Mouse (Mus musculus): Measurements from ENCODE around the gene Nek1.

The Nek1 gene

GRCm38 (mm10) chr8:60992910-60993638 lies at the start of gene Nek1:
Nek1 (plus strand) TSS chr8:60993195.
- peak; percentile 97 for DNase-seq

- peak in 1 of 2 experiments; percentile 28 for DNase-seq
Measured at GRCm38 (mm10) chr8:60947503-60947902, 45.5 kb upstream of the Nek1 start.

- DNase-seq, result no peak
Measured at GRCm38 (mm10) chr8:60949859-60950258, 43.1 kb upstream of the Nek1 start.

- no peak for DNase-seq
Measured at GRCm38 (mm10) chr8:60951271-60951670, 41.7 kb upstream of the Nek1 start.

GRCm38 (mm10) chr8:60951757-60952156 lies 41.2 kb upstream of the Nek1 start:
- DNase-seq, result no peak

- no peak for DNase-seq
Measured at GRCm38 (mm10) chr8:60952803-60953202, 40.2 kb upstream of the Nek1 start.

GRCm38 (mm10) chr8:60954281-60955014 lies 38.5 kb upstream of the Nek1 start:
- DNase-seq, result peak; percentile 35 to 58

GRCm38 (mm10) chr8:60956847-60957246 lies 36.1 kb upstream of the Nek1 start:
- no peak for DNase-seq

GRCm38 (mm10) chr8:60962763-60963162 lies 30.2 kb upstream of the Nek1 start:
- no peak for DNase-seq

GRCm38 (mm10) chr8:60963931-60964330 lies 29.1 kb upstream of the Nek1 start:
- DNase-seq, result no peak

GRCm38 (mm10) chr8:60964518-60964917 lies 28.5 kb upstream of the Nek1 start:
- no peak for DNase-seq

- DNase-seq, result no peak
Measured at GRCm38 (mm10) chr8:60965306-60965705, 27.7 kb upstream of the Nek1 start.

GRCm38 (mm10) chr8:60965741-60966140 lies 27.3 kb upstream of the Nek1 start:
- DNase-seq, result no peak

GRCm38 (mm10) chr8:60969091-60969490 lies 23.9 kb upstream of the Nek1 start:
- DNase-seq, result no peak

GRCm38 (mm10) chr8:60971808-60972207 lies 21.2 kb upstream of the Nek1 start:
- DNase-seq, result peak in 1 of 2 experiments; percentile 41

- no peak for DNase-seq
Measured at GRCm38 (mm10) chr8:60973448-60973847, 19.5 kb upstream of the Nek1 start.

GRCm38 (mm10) chr8:60974837-60975236 lies 18.2 kb upstream of the Nek1 start:
- no peak for DNase-seq

GRCm38 (mm10) chr8:60976818-60977217 lies 16.2 kb upstream of the Nek1 start:
- DNase-seq, result no peak

GRCm38 (mm10) chr8:60978496-60978895 lies 14.5 kb upstream of the Nek1 start:
- no peak for DNase-seq

GRCm38 (mm10) chr8:60981388-60981787 lies 11.6 kb upstream of the Nek1 start:
- no peak for DNase-seq

- DNase-seq, result peak; percentile 98
Measured at GRCm38 (mm10) chr8:60982701-60983687, 10.0 kb upstream of the Nek1 start, which contains the start of gene Clcn3. Clcn3 (minus strand) TSS chr8:60983300.

- peak; percentile 84 to 85 for DNase-seq
Measured at GRCm38 (mm10) chr8:60983688-60984079, 9.3 kb upstream of the Nek1 start.

All from kidney, adult 8-10 months (tissue).